Mouse (Mus musculus): ENCODE data around the gene Tex52. TPM values are rescaled to one million over a fixed set of nuclear protein-coding genes. Genes with fewer than 3 reads are reported as not detected.

Tex52 gene
- polyA plus RNA-seq, 1 experiment from 2014 or later: 0.21 TPM

GRCm38 (mm10) chr6:128349711-128350110, 25.5 kb upstream of the Tex52 start:
- Histone ChIP-seq H3K9ac (no peak overlapping the region), H3K4me3 (ENCODE audit: low read depth, low read length) (no peak overlapping the region), H3K36me3 (ENCODE audit: insufficient read depth) (peaks cover 13% of the 10 kb centered on the region; the same call in 1 of the 2 replicates), H3K27ac (ENCODE audit: low read depth) (peak overlapping the region; percentile 69; the same call in 1 of the 2 replicates), H3K4me1 (ENCODE audit: insufficient read depth) (0 out of 2 replicates have a peak, but pooled peaks cover 3% of the 10 kb centered on the region), H3K27me3 (ENCODE audit: insufficient read depth, low read length) (no peaks in the 10 kb centered on the region), H3K4me2 (no peak overlapping the region), H3K9me3 (ENCODE audit: low read depth, low read length) (no peaks in the 10 kb centered on the region)
- ATAC-seq (ENCODE audit: insufficient read depth) (no peak), DNase-seq (no peak)
- TF ChIP-seq CTCF (IDR thresholded peaks at IDR 0.05; ENCODE audit: low read depth): no peak
- WGBS: 44% methylated on average over 7 of the region's 7 CpGs

DNA sequence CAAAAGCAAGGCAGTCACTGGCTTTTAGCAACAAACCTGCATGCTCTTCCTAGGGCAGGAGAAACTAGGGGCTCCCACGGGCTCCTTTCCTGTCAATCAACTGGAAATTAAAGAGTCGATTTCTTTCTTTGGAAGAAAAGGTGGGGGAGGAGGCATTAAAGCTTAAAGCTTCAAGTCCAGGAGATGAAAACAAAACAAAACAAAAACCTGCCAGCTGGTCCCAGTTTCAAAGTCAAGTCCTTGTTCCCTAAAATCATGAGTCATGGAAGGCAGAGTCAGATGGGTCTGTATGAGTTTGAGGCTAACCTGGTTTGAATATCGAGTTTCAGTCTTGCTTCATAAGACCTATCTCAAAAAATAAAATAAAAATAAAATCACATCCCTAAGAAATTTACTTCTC, 21.1 kb upstream of the Tex52 start:
- H3K4me3 ChIP-seq (ENCODE audit: low read depth, low read length): peak overlapping the region; percentile 74; the same call in 1 of the 2 replicates
- no peak for TF ChIP-seq CTCF (IDR thresholded peaks at IDR 0.05; ENCODE audit: low read depth)
- no peaks in the 10 kb centered on the region for H3K9me3 ChIP-seq (ENCODE audit: low read depth, low read length)
- no peaks in the 10 kb centered on the region for H3K27me3 ChIP-seq (ENCODE audit: insufficient read depth, low read length)
- no peak overlapping the region for H3K27ac ChIP-seq (ENCODE audit: low read depth)
- DNase-seq: no peak
- 50% methylated on average over 3 of the region's 3 CpGs for WGBS
- ATAC-seq (ENCODE audit: insufficient read depth): no peak
- H3K4me2 ChIP-seq: peak overlapping the region; percentile 81
- peaks cover 38% of the 10 kb centered on the region for H3K36me3 ChIP-seq (ENCODE audit: insufficient read depth)
- no peak overlapping the region for H3K9ac ChIP-seq
- 0 out of 2 replicates have a peak, but pooled peaks cover 3% of the 10 kb centered on the region for H3K4me1 ChIP-seq (ENCODE audit: insufficient read depth)

DNA sequence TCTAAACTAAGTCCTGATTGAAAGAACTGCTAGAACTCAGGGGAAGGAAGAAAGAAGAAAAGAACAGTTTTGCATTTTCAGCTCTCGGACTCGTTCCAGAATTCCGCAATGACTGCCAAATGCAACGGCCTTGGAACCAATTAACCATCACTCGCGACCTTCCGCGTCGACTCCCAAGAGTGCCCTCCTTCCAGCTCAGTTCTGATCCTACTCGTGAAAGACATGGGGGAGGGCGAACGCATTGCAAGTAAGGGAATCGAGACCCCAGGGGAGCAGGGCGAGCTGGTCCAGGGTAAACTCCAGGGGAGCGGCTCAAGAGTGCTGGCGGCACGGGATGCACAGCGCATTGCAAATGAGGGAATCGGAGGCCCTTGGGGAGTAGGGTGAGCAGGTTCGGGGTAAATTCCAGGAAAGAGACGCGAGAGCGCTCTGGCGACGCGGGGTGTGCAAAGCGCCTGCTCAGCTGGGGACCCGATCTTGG, 20.0 kb upstream of the Tex52 start:
- peaks cover 36% of the 10 kb centered on the region for H3K36me3 ChIP-seq (ENCODE audit: insufficient read depth)
- H3K27ac ChIP-seq (ENCODE audit: low read depth): peak overlapping the region; percentile 88
- peak overlapping the region; percentile 71 for H3K9ac ChIP-seq
- DNase-seq: peak; percentile 80
- 0 out of 2 replicates have a peak, but pooled peaks cover 3% of the 10 kb centered on the region for H3K4me1 ChIP-seq (ENCODE audit: insufficient read depth)
- no peaks in the 10 kb centered on the region for H3K27me3 ChIP-seq (ENCODE audit: insufficient read depth, low read length)
- TF ChIP-seq CTCF (IDR thresholded peaks at IDR 0.05; ENCODE audit: low read depth): no peak
- H3K9me3 ChIP-seq (ENCODE audit: low read depth, low read length): no peaks in the 10 kb centered on the region
- H3K4me2 ChIP-seq: peak overlapping the region; percentile 81
- peak overlapping the region; percentile 74 for H3K4me3 ChIP-seq (ENCODE audit: low read depth, low read length)
- WGBS: 0% methylated on average over 28 of the region's 28 CpGs
- peak; percentile 74 for ATAC-seq (ENCODE audit: insufficient read depth)

DNA sequence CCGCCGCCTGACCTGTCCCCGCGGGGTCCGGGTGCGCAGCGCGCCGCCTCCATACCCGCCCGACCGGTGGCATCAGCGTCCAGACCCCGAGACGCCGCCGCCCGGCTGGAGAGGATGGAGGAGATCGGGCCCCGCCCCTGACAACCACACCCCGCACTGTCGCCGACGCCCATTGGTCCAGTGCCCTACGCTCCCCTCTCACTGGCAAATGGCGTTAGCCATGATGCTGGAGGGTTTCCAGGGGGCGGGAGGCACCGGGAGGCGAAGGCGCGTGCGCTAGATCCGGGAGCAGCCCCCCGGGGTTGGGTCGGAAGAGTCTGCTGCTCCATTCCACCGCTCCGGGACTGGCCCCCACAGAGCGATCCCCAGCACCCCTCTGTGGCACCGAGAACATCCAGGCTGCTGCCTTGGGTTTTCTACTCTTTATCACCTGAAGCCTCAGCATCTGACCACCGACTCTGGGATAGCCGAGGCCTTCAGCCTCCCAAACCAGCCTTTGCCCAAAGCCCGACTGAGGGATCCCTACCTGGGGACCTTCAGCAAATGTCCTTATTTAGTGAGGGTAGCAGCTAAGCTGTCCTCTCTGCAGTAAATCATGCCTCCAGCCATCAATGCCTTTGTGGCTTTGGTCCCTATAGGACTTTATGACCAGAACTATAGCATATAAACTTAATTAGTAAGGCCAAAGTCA, 19.4 kb upstream of the Tex52 start, which contains the start of gene Tulp3:
Tulp3 (minus strand) TSS at position 126 of the 691 bp plus-strand sequence.
- DNase-seq (peak; percentile 98), ATAC-seq (ENCODE audit: insufficient read depth) (peak; percentile 99)
- Histone ChIP-seq H3K9me3 (ENCODE audit: low read depth, low read length) (no peaks in the 10 kb centered on the region), H3K4me1 (ENCODE audit: insufficient read depth) (0 out of 2 replicates have a peak, but pooled peaks cover 3% of the 10 kb centered on the region), H3K36me3 (ENCODE audit: insufficient read depth) (peaks cover 29% of the 10 kb centered on the region), H3K9ac (peak within 1 kb of the TSS; percentile 71), H3K27me3 (ENCODE audit: insufficient read depth, low read length) (no peaks in the 10 kb centered on the region), H3K4me2 (peak within 1 kb of the TSS; percentile 81), H3K27ac (ENCODE audit: low read depth) (peak within 1 kb of the TSS; percentile 88), H3K4me3 (ENCODE audit: low read depth, low read length) (peak within 1 kb of the TSS; percentile 74)
- WGBS: under 1% methylated on average over 42 of the region's 42 CpGs
- no peak for TF ChIP-seq CTCF (IDR thresholded peaks at IDR 0.05; ENCODE audit: low read depth)

GRCm38 (mm10) chr6:128358999-128359398, 16.3 kb upstream of the Tex52 start:
- no peak overlapping the region for H3K27ac ChIP-seq (ENCODE audit: low read depth)
- H3K4me1 ChIP-seq (ENCODE audit: insufficient read depth): peaks cover 13% of the 10 kb centered on the region
- no peak for ATAC-seq (ENCODE audit: insufficient read depth)
- 31% methylated on average over 2 of the region's 2 CpGs for WGBS
- no peaks in the 10 kb centered on the region for H3K27me3 ChIP-seq (ENCODE audit: insufficient read depth, low read length)
- H3K9me3 ChIP-seq (ENCODE audit: low read depth, low read length): no peaks in the 10 kb centered on the region
- TF ChIP-seq CTCF (IDR thresholded peaks at IDR 0.05; ENCODE audit: low read depth): peak; percentile 82
- DNase-seq: peak; percentile 72
- H3K4me3 ChIP-seq (ENCODE audit: low read depth, low read length): no peak overlapping the region
- no peak overlapping the region for H3K9ac ChIP-seq
- H3K36me3 ChIP-seq (ENCODE audit: insufficient read depth): peaks cover 29% of the 10 kb centered on the region
- H3K4me2 ChIP-seq: no peak overlapping the region

DNA sequence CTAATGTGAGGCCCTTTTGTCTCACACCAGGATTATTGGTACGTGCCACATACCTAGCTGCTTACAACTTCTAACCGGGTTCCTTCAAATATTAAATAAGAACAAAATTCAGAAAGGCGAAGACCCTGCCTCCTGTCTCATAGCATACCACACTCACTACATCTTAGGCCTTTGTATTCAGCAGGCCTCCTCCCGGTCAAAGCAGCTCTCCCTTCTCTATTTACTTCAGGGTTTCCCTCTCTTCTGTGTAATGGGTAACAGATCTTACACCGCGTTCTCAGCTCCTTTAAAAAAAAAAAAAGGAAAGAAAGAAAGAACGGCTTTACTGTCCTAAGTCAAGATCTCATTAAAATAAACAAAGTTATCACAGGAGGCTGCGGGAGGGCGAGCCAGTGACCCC, 13.4 kb upstream of the Tex52 start:
- peak overlapping the region; percentile 83 for H3K4me2 ChIP-seq
- WGBS: 10% methylated on average over 9 of the region's 9 CpGs
- no peaks in the 10 kb centered on the region for H3K9me3 ChIP-seq (ENCODE audit: low read depth, low read length)
- peaks cover 46% of the 10 kb centered on the region for H3K36me3 ChIP-seq (ENCODE audit: insufficient read depth)
- peak overlapping the region; percentile 90 for H3K9ac ChIP-seq
- peak overlapping the region; percentile 96 for H3K27ac ChIP-seq (ENCODE audit: low read depth)
- peak overlapping the region; percentile 88 for H3K4me3 ChIP-seq (ENCODE audit: low read depth, low read length)
- H3K27me3 ChIP-seq (ENCODE audit: insufficient read depth, low read length): no peaks in the 10 kb centered on the region
- no peak for TF ChIP-seq CTCF (IDR thresholded peaks at IDR 0.05; ENCODE audit: low read depth)
- peaks cover 20% of the 10 kb centered on the region for H3K4me1 ChIP-seq (ENCODE audit: insufficient read depth)
- DNase-seq (peak; percentile 30), ATAC-seq (ENCODE audit: insufficient read depth) (no peak)

GRCm38 (mm10) chr6:128362381-128363006, 12.8 kb upstream of the Tex52 start, which contains the start of the genes Rhno1 and Foxm1:
TSS of gene Rhno1 (minus strand) at chr6:128362911.
TSS of gene Foxm1 (plus strand) at chr6:128362967.
- WGBS: under 1% methylated on average over 55 of the region's 76 CpGs
- Histone ChIP-seq H3K27ac (ENCODE audit: low read depth) (peak within 1 kb of the TSS; percentile 96), H3K27me3 (ENCODE audit: insufficient read depth, low read length) (no peaks in the 10 kb centered on the region), H3K4me2 (peak within 1 kb of the TSS; percentile 83), H3K36me3 (ENCODE audit: insufficient read depth) (peaks cover 46% of the 10 kb centered on the region), H3K4me3 (ENCODE audit: low read depth, low read length) (peak within 1 kb of the TSS; percentile 88), H3K9me3 (ENCODE audit: low read depth, low read length) (no peaks in the 10 kb centered on the region), H3K9ac (peak within 1 kb of the TSS; percentile 90), H3K4me1 (ENCODE audit: insufficient read depth) (peaks cover 20% of the 10 kb centered on the region)
- peak; percentile 91 for ATAC-seq (ENCODE audit: insufficient read depth)
- no peak for TF ChIP-seq CTCF (IDR thresholded peaks at IDR 0.05; ENCODE audit: low read depth)
- DNase-seq: peak; percentile 94
